Comparison of ENCODE assay signal across 10 mouse cellular contexts in genomic region chr19:32831286-32831685, GRCm38 (mm10).
"Had no signal": no experiment of that assay in that cellular context is flagged by ENCODE, and none has a peak within 500 bp of the region (broad histone marks: within the 10 kb centered on the region; RNA-seq: fewer than 3 reads in every experiment).

No protein-coding gene starts in this region.

- DNase-seq: kidney, adult 9 months; kidney, postnatal 36 days; layer of hippocampus, adult 9-11 months; layer of hippocampus, postnatal 36 days; lung, postnatal 14 days; midbrain, embryonic 14.5 days; retina, postnatal 1 day; right cerebral cortex, postnatal 14 days; thymus, postnatal 14 days had no signal

- ATAC-seq: liver, embryonic 12.5 days had no signal
